Mouse (Mus musculus): ENCODE results near the gene Hapln4. TPM values are rescaled to one million over a fixed set of nuclear protein-coding genes. Genes with fewer than 3 reads are reported as not detected.

Hapln4 gene
- total and polyA plus RNA-seq, 3 experiments: 0.03 TPM; not detected in 2

- TF ChIP-seq ZNF384 (IDR thresholded peaks at IDR 0.05; ENCODE audit: low read depth, low read length) (no peak), MAX (IDR thresholded peaks at IDR 0.05; ENCODE audit: low read length) (no peak), TCF12 (IDR thresholded peaks at IDR 0.05; ENCODE audit: low read depth, low read length) (no peak), NELFE (IDR thresholded peaks at IDR 0.05; ENCODE audit: low read depth, low read length) (no peak), UBTF (IDR thresholded peaks at IDR 0.05; ENCODE audit: borderline replicate concordance, insufficient read depth, low read depth, low read length) (no peak), USF1 (IDR thresholded peaks at IDR 0.05; ENCODE audit: low read depth, low read length) (no peak), MAZ (IDR thresholded peaks at IDR 0.05; ENCODE audit: low read depth, low read length) (no peak), TAL1 (IDR thresholded peaks at IDR 0.05; ENCODE audit: low read length) (no peak), GATA1 (IDR thresholded peaks at IDR 0.05; ENCODE audit: low read depth, low read length) (no peak), USF2 (IDR thresholded peaks at IDR 0.05; ENCODE audit: borderline replicate concordance in 1 of 2, insufficient read depth in 1 of 2, low read depth in 1 of 2, low read length in 2 of 2) (no peak), ELF1 (IDR thresholded peaks at IDR 0.05; ENCODE audit: low read depth, low read length) (no peak), TBP (IDR thresholded peaks at IDR 0.05; ENCODE audit: low read depth, low read length) (no peak), ZKSCAN1 (IDR thresholded peaks at IDR 0.05; ENCODE audit: low read depth, low read length) (no peak), RCOR1 (IDR thresholded peaks at IDR 0.05; ENCODE audit: low read depth, low read length) (no peak), JUND (IDR thresholded peaks at IDR 0.05; ENCODE audit: low read depth, low read length) (no peak), SIN3A (IDR thresholded peaks at IDR 0.05; ENCODE audit: low read length) (no peak), POLR2AphosphoS5 (IDR thresholded peaks at IDR 0.05; ENCODE audit: borderline replicate concordance, low read depth, low read length) (no peak), KAT2A (conservative IDR thresholded peaks at IDR 0.05; ENCODE audit: low read depth, low read length) (no peak), EP300 (IDR thresholded peaks at IDR 0.05; ENCODE audit: low read depth in 1 of 2, low read length in 2 of 2) (no peak), MXI1 (IDR thresholded peaks at IDR 0.05; ENCODE audit: low read depth, low read length) (no peak)
- H3K4me3 ChIP-seq (ENCODE audit: control insufficient read depth in 1 of 2, insufficient read depth in 1 of 2, low read depth in 2 of 2, low read length in 2 of 2): peak overlapping the region in 1 of 2 experiments; percentile 62; a peak in 2 of 4 replicates
- no peak for DNase-seq (ENCODE audit: low read depth, low spot score)
- H3K4me1 ChIP-seq (ENCODE audit: control insufficient read depth in 1 of 2, insufficient read depth in 2 of 2, low read length in 2 of 2): peaks cover 8% of the 10 kb centered on the region in 2 experiments; a peak in 3 of 4 replicates
- peaks cover 66% of the 10 kb centered on the region for H3K79me2 ChIP-seq (ENCODE audit: control insufficient read depth, insufficient read depth, low read length, poor library complexity)
- H3K9ac ChIP-seq (ENCODE audit: control insufficient read depth, low read depth, low read length, poor library complexity, severe bottlenecking): peak overlapping the region; percentile 91; the same call in 1 of the 2 replicates
- H3K36me3 ChIP-seq (ENCODE audit: control insufficient read depth in 1 of 2, insufficient read depth in 2 of 2, low read length in 2 of 2): peaks cover 2 to 11% of the 10 kb centered on the region in 2 experiments
- H3K9me3 ChIP-seq (replicated peaks; ENCODE audit: insufficient read depth, low read length): no peaks in the 10 kb centered on the region
- no peaks in the 10 kb centered on the region for H3K27me3 ChIP-seq (ENCODE audit: control insufficient read depth in 1 of 2, insufficient read depth in 2 of 2, low read length in 2 of 2)
- no peak overlapping the region for H3K27ac ChIP-seq (ENCODE audit: control insufficient read depth, low read depth, low read length)
These were observed 39.3 kb upstream of the Hapln4 start for GRCm38 (mm10) chr8:70043996-70044395.

GRCm38 (mm10) chr8:70049662-70050061, 33.6 kb upstream of the Hapln4 start:
- no peak for TF ChIP-seq BHLHE40 (IDR thresholded peaks at IDR 0.05; ENCODE audit: borderline replicate concordance, low read depth, low read length)
- no peak for TF ChIP-seq MYB (IDR thresholded peaks at IDR 0.05; ENCODE audit: low read depth, low read length)
- no peak for TF ChIP-seq GATA1 (IDR thresholded peaks at IDR 0.05; ENCODE audit: low read depth, low read length)
- TF ChIP-seq MAX (IDR thresholded peaks at IDR 0.05; ENCODE audit: low read length): no peak
- TF ChIP-seq ZMIZ1 (IDR thresholded peaks at IDR 0.05; ENCODE audit: low read depth, low read length): no peak
- no peak for TF ChIP-seq USF2 (IDR thresholded peaks at IDR 0.05; ENCODE audit: borderline replicate concordance in 1 of 2, insufficient read depth in 1 of 2, low read depth in 1 of 2, low read length in 2 of 2)
- Histone ChIP-seq H3K27ac (ENCODE audit: control insufficient read depth, low read depth, low read length) (no peak overlapping the region), H3K4me3 (ENCODE audit: control insufficient read depth in 1 of 2, insufficient read depth in 1 of 2, low read depth in 2 of 2, low read length in 2 of 2) (no peak overlapping the region), H3K27me3 (ENCODE audit: control insufficient read depth in 1 of 2, insufficient read depth in 2 of 2, low read length in 2 of 2) (no peaks in the 10 kb centered on the region), H3K9me3 (replicated peaks; ENCODE audit: insufficient read depth, low read length) (no peaks in the 10 kb centered on the region), H3K79me2 (ENCODE audit: control insufficient read depth, insufficient read depth, low read length, poor library complexity) (peaks cover 13% of the 10 kb centered on the region), H3K4me1 (ENCODE audit: control insufficient read depth in 1 of 2, insufficient read depth in 2 of 2, low read length in 2 of 2) (no peaks in the 10 kb centered on the region), H3K36me3 (ENCODE audit: control insufficient read depth in 1 of 2, insufficient read depth in 2 of 2, low read length in 2 of 2) (peaks cover 0 to 13% of the 10 kb centered on the region in 2 experiments; a peak in 3 of 4 replicates), H3K9ac (ENCODE audit: control insufficient read depth, low read depth, low read length, poor library complexity, severe bottlenecking) (no peak overlapping the region)
- DNase-seq (ENCODE audit: low read depth, low spot score): no peak

All from MEL (cell line).